Mouse (Mus musculus) lung, postnatal 36 days (tissue): ENCODE measurements around the gene Socs2.

Source experiments
- DNase-seq: peaks from one replicate; pipeline ENCODE4 v3.0.0; 2022; ENCODE audit warnings: mixed read lengths

The Socs2 gene

GRCm38 (mm10) chr10:95419726-95420125 lies 2.7 kb upstream of the Socs2 start:
- peak; percentile 56 for DNase-seq

- no peak for DNase-seq
Observed at GRCm38 (mm10) chr10:95418631-95419030, 1.7 kb upstream of the Socs2 start.

- peak; percentile 92 for DNase-seq
Observed at GRCm38 (mm10) chr10:95417496-95418236, 686 bp upstream of the Socs2 start.

GRCm38 (mm10) chr10:95416361-95416684 lies 657 bp downstream of the Socs2 start:
- no peak for DNase-seq

- peak; percentile 59 for DNase-seq
Observed at GRCm38 (mm10) chr10:95415533-95416360, 1.2 kb downstream of the Socs2 start.

- no peak for DNase-seq
Observed at GRCm38 (mm10) chr10:95415159-95415532, 1.8 kb downstream of the Socs2 start.

GRCm38 (mm10) chr10:95414316-95415158 lies 2.4 kb downstream of the Socs2 start:
- peak; percentile 48 for DNase-seq

GRCm38 (mm10) chr10:95411139-95411538 lies 5.8 kb downstream of the Socs2 start:
- no peak for DNase-seq

GRCm38 (mm10) chr10:95410709-95411108 lies 6.3 kb downstream of the Socs2 start:
- DNase-seq = no peak

GRCm38 (mm10) chr10:95410209-95410608 lies 6.8 kb downstream of the Socs2 start:
- DNase-seq = no peak

- no peak for DNase-seq
Observed at GRCm38 (mm10) chr10:95409149-95409548, 7.8 kb downstream of the Socs2 start.

- no peak for DNase-seq
Observed at GRCm38 (mm10) chr10:95408487-95408886, 8.5 kb downstream of the Socs2 start.

- no peak for DNase-seq
Observed at GRCm38 (mm10) chr10:95407541-95408160, 9.3 kb downstream of the Socs2 start.

- no peak for DNase-seq
Observed at GRCm38 (mm10) chr10:95404774-95405173, 12.2 kb downstream of the Socs2 start.

GRCm38 (mm10) chr10:95399689-95400354 lies 17.2 kb downstream of the Socs2 start:
- peak; percentile 62 for DNase-seq

GRCm38 (mm10) chr10:95398489-95398888 lies 18.5 kb downstream of the Socs2 start:
- DNase-seq = peak; percentile 49

- DNase-seq = no peak
Observed at GRCm38 (mm10) chr10:95397191-95397835, 19.7 kb downstream of the Socs2 start.

GRCm38 (mm10) chr10:95396356-95396755 lies 20.6 kb downstream of the Socs2 start:
- DNase-seq = peak; percentile 57

GRCm38 (mm10) chr10:95394819-95395812 lies 21.9 kb downstream of the Socs2 start:
- DNase-seq = peak; percentile 61

- DNase-seq = no peak
Observed at GRCm38 (mm10) chr10:95392073-95392472, 24.9 kb downstream of the Socs2 start.
